Mouse (Mus musculus) layer of hippocampus, adult 2 months (tissue): ENCODE results near the gene Mrpl9. TPM values are rescaled to one million over a fixed set of nuclear protein-coding genes. Genes with fewer than 3 reads are reported as not detected.

Experiments used
- DNase-seq, 2 experiments: peaks; one replicate each; pipeline ENCODE4 v3.0.0; 2022; ENCODE audit warnings: low spot score in 2 of 2
- H3K27ac ChIP-seq: fragments of 200-600 bp; 2 replicates; pipeline ENCODE4 v1.8.1; 2022
- H3K4me3 ChIP-seq: fragments of 200-600 bp; 2 replicates; pipeline ENCODE4 v1.8.1; 2022; ENCODE audit warnings: mild to moderate bottlenecking
- CTCF ChIP-seq: fragments of 200-600 bp; conservative IDR thresholded peaks from 2 replicates; pipeline ENCODE4 v1.8.1; 2022; ENCODE audit warnings: antibody characterized with exemption, mild to moderate bottlenecking, moderate library complexity
- total RNA-seq, 2 experiments: library from RNA; stranded (reverse); gene quantifications; 2 replicates each; pipeline ENCODE4 v1.2.3; 2021

Mrpl9 gene
- total RNA-seq, 2 experiments from 2014 or later = 41.3 to 44.4 TPM

DNA sequence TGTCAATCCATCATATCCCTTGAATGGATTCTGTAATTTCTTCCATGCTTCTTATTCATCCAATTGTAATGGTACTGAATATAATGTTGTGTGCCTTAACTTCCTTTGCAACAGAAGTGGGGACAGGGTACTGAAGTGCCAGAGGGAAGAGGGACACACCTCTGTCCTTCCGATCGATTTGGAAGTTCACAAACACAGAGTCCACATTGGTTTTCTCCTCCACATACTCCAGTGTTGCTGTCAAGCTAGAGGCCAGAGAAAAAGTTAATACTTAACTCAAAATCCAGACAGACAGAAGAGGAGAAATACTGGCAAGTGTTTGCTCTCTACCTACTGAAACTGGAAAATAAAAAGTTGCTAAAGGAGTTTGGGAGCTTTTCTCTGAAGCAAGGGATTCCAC, 8.8 kb upstream of the Mrpl9 start:
- no peak overlapping the region for H3K4me3 ChIP-seq
- H3K27ac ChIP-seq = no peak overlapping the region
- DNase-seq = no peak
- TF ChIP-seq CTCF = no peak

GRCm38 (mm10) chr3:94436420-94436819, 6.7 kb upstream of the Mrpl9 start:
- H3K4me3 ChIP-seq = no peak overlapping the region
- H3K27ac ChIP-seq = no peak overlapping the region
- TF ChIP-seq CTCF = no peak
- no peak for DNase-seq

GRCm38 (mm10) chr3:94441182-94441581, 1.9 kb upstream of the Mrpl9 start:
- DNase-seq = no peak
- no peak overlapping the region for H3K4me3 ChIP-seq
- TF ChIP-seq CTCF = peak; percentile 70
- H3K27ac ChIP-seq = no peak overlapping the region

DNA sequence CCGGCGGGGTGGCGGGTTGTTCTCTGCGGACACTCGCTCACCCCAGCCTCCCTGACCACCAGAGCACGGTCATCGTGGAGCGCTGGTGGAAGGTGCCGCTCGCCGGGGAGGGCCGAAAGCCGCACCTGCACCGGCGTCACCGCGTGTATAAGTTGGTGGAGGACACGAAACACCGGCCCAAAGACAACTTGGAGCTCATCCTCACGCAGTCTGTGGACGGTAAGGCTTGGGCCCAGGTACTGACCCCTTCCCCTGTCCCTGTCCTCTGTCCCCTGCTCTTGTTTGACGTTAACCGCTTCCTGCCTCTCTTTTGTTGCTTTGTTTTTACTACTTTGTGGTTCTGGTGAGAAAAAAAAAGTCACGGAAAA, 463 bp downstream of the Mrpl9 start, which contains the start of gene Oaz3:
TSS of gene Oaz3 (minus strand) at position 319 of the 368 bp plus-strand sequence.
- DNase-seq = no peak
- H3K27ac ChIP-seq = peak within 1 kb of the TSS; percentile 92
- H3K4me3 ChIP-seq = peak within 1 kb of the TSS; percentile 87
- no peak for TF ChIP-seq CTCF

GRCm38 (mm10) chr3:94449377-94449776, 6.3 kb downstream of the Mrpl9 start:
- Histone ChIP-seq H3K4me3 (no peak overlapping the region), H3K27ac (no peak overlapping the region)
- DNase-seq = no peak
- TF ChIP-seq CTCF = no peak

GRCm38 (mm10) chr3:94456529-94457000, 13.4 kb downstream of the Mrpl9 start:
- peak; percentile 95 for TF ChIP-seq CTCF
- Histone ChIP-seq H3K27ac (peak overlapping the region; percentile 1; the same call in 1 of the 2 replicates), H3K4me3 (peak overlapping the region; percentile 44)
- peak; percentile 84 to 85 for DNase-seq

DNA sequence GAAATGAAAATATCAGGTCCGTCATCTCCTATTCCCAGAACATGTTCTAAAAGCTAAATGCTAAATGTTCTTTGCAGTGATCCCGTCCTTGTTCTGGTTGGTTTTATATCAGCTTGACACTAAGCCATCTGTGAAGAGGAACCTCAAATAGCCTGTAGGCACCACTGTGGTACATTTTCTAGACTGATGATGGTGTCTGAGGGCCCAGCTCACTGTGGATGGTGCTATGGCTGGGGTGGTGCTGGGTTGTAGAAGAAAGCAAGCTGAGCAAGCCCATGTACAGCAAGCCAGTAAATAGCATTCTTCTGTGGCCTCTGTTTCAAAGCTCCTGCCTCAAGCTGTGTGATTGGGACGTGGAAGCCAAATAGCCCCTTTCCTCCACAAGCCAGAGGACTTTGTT, 13.9 kb downstream of the Mrpl9 start:
- DNase-seq = no peak
- H3K27ac ChIP-seq = peak overlapping the region; percentile 1; the same call in 1 of the 2 replicates
- no peak for TF ChIP-seq CTCF
- H3K4me3 ChIP-seq = no peak overlapping the region

DNA sequence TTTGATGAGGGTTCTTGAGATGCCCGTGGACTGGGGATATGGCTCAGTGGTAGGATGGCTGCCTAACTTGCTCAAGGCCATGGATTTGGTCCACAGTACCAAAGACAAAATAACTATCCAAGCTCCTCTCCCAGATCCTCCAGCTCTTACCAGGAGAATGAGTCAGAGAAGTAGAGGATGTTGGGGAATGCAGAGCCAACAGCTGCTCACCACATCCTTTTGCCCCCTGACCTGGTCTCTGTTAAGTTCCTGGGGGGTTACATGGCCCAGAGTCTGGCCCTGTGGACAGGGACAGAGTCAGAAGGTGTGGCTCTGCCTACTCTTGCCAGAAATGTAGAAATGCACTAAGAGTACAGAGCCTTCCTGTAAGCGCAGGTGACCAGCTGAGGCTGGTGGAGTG, 16.7 kb downstream of the Mrpl9 start:
- Histone ChIP-seq H3K4me3 (no peak overlapping the region), H3K27ac (no peak overlapping the region)
- no peak for TF ChIP-seq CTCF
- DNase-seq = no peak

DNA sequence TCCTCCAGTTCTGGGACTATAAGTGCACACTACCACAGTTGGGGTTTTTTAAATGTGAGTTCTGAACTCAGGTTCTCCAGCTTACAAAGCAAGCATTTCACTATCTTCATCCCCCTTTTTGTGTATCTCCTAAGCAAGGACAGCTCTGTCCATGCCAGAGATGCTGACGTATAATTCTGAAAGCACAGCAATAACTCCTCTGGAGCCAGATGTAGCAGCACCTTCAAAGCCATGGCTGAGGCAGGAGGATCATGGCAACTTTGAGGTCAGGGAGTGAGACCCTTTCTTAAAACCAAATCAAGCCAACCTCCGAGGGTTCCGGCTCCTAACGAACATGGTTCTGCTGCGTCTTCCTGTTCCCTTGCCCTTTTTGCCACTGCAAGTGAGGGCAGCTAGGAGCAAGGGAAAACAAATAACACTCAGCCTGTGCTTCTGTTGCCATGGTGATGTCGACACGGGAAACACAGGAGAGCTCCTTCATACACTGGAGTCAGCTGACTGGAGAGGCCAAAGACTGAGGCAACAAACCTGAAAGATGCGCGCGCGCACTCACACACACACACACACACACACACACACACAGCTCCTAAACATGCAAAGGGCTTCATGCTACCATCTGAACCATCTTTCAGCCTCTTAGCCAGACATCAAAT, 20.9 kb downstream of the Mrpl9 start:
- TF ChIP-seq CTCF = no peak
- Histone ChIP-seq H3K4me3 (no peak overlapping the region), H3K27ac (peak overlapping the region; percentile 96)
- no peak for DNase-seq

GRCm38 (mm10) chr3:94465632-94466430, 22.7 kb downstream of the Mrpl9 start:
- no peak overlapping the region; the same call in 1 of the 2 replicates for H3K4me3 ChIP-seq
- peak overlapping the region; percentile 96 for H3K27ac ChIP-seq
- DNase-seq = peak; percentile 63 to 89
- peak; percentile 56 for TF ChIP-seq CTCF

DNA sequence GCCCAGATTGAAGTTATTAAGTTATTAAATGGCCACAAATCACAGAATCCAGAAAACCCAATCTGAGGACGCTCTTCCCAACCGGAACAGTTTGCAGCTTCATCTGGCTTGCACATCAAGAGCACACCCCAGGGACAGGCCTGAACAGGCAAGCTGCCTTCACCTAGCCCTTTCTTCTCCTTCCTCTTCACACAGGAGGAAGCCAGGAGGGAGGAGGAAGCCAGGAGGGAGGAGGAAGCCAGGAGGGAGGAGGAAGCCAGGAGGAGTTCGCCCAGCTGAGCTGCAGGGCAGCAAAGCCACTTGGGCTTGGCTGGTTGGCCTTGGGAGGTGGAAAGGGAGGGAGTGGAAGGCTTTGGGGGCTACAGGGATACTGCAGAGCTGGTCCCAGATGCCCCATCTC, 25.8 kb downstream of the Mrpl9 start:
- no peak overlapping the region for H3K4me3 ChIP-seq
- no peak for TF ChIP-seq CTCF
- no peak for DNase-seq
- no peak overlapping the region for H3K27ac ChIP-seq

DNA sequence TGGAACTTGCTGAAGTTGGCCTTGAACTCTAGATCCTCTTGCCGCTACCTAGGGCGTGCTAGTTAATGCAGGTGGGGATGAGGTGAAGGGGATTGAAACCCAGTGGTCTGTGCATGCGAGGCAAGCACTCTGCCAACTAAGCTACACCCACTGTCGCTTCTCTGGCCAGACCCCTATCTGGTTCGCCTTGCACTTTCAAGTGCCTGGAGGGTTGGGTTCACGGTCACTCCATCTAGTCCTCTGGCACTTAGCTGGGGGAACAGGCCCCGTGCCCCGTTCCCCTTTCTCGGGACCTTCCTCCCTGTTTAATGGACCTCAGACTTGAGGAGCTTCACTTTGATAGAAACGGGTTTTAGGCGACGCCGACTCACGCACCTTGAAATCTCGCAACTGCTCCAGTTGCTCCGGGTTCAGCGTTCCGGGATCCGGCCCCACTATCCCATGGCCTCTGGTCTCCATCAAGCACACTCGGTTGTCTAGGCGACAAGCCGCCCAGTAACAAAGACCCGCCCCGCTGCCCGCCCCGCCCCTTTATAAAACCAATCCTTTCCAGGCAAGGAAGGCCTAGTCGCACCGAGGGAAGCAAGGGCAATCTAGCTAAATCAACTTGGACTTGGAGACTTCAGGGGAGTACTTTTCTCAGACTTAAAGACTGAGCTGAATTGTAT, 29.5 kb downstream of the Mrpl9 start:
- peak overlapping the region; percentile 86 for H3K27ac ChIP-seq
- DNase-seq = no peak

DNA sequence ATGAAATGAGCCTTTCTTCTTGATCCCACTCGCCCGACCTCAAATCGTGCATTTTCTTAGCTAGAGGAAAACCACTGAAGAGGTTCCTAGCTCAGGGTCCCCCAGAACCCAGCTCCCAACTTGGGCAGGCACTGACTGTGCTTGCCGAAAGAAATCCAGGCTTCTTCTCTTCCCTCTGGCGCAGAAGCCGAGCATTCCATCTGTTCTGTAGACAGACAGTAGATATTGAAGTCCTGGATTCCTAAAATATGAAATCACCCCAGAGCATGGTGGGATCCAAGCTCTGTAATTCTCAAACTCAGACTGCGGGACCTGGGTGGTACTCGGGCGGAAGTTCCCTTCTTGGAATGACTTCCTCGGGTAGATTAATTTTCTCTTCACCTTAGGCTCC, 30.0 kb downstream of the Mrpl9 start:
- Histone ChIP-seq H3K27ac (peak overlapping the region; percentile 86), H3K4me3 (peak overlapping the region; percentile 37; the same call in 1 of the 2 replicates)
- no peak for DNase-seq
- no peak for TF ChIP-seq CTCF

More for the DNA sequence above, 29.5 kb downstream of the Mrpl9 start:
- TF ChIP-seq CTCF = no peak
- peak overlapping the region; percentile 37; the same call in 1 of the 2 replicates for H3K4me3 ChIP-seq
